Mouse (Mus musculus) urinary bladder, postnatal 4 days (tissue): Measurements from ENCODE around the gene Fgfr2.

Source experiments
- DNase-seq, 2 experiments: peaks; one replicate each; pipeline ENCODE4 v3.0.0; 2021 to 2022; ENCODE audit warnings: low spot score in 2 of 2

The Fgfr2 gene

DNA sequence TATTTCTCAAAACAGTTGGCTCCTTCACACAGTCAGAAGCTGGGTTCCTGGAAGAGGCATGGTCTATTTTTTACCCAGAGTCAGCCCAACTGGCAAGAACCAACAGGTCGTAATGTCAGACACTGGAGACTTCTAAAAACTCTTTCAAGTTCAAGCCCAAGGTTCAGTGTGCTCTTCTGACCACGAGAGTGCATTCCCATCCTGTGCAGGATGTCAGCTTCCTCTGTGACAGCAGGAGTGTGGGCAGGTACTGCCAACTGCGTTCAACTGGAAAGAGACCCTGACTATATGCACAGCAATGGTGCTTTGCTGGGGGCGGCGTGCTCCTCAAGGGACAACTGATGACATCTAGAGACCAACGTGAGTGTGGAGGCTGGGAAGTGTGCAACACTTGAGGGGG is 1034.5 kb downstream of the Fgfr2 start:
- no peak for DNase-seq

DNA sequence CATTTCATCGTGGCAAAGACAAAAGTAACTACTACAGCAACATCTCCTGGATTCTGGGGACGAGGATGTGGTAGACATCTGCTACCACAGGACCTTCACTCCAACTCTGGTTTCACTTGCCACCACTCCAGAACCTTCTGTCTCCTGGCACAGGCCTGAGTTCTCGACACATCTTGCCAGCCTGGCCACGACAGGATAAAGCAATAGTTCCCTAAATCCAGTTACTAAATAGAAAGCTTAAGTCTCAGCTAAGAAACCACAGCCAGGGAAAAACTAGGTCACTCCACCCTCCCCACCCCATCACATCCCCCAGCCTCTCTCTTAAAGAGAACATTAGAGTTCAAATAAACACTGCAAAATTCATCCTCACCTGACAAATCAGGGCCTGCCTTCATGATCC is 1035.0 kb downstream of the Fgfr2 start:
- no peak for DNase-seq

DNA sequence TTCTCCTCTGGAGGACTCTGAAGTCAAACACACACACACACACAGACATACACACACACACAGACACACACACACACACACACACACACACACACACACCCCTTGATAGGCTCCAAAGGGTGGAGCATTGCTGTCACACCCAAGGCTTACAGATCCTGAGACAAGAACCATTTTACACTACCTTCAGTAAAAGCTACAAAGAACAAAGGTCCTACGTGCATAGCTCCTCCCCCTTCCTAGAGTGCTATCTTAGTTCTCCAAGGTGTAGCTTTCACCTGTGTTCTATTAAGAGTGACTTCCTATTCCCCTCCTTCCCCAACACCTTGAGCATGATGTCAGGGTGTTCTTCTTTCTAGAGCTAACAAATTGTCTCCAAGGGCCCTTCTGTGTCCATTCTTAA is 1047.3 kb downstream of the Fgfr2 start:
- no peak for DNase-seq

DNA sequence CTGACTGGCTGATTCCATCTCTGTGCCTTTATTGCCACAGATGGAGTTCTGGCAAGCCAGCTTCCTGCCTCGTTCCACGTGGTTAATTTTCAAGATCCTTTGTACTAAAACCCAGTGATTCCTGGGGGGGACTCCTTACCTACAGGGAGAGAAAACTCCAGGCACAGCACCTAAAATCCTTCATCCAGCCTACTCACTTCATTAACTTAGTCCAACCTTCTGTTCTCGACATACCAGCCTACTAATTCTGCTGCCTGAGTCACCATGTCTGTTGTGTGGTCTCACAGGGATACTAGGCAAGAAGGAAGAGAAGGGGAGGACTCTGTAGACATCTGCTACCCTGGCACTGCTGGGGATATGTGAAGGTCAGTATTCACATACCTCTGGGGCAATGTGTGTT is 1048.6 kb downstream of the Fgfr2 start:
- DNase-seq = no peak

DNA sequence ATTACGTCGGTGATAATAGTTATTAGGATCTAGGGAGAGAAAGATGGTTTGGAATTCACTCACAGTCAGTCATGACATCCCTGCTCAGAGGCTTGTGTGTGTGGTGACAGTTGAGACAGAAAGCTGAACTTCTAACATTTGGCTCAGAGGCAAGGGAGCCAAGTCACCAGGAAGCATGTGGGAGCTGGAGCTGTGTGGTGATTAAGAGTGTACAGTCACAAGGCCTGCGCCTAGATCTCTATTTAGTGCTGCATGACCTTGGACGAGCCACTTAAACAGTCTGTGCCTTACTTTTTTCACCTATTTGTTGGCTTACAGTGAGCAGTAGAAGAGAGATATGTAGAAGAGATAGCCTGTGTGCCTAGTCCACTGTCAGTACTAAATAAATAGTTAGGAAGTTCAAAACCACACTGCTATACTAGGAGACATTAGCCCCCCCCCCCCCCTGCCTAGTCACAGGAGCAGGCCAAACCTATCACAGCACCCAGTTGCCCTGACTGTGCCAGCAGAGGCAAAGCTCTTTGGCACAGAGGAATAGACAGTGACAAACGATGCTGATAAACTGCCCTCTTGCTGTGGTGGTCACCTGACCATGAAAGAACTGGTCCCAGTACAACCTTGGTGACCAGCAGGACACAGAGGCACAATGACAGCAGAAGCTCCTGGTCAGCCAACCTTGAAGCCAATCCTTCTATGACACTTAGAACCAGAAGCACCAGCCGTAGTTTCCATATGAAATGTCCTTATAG is 1052.1 kb downstream of the Fgfr2 start:
- DNase-seq = no peak

DNA sequence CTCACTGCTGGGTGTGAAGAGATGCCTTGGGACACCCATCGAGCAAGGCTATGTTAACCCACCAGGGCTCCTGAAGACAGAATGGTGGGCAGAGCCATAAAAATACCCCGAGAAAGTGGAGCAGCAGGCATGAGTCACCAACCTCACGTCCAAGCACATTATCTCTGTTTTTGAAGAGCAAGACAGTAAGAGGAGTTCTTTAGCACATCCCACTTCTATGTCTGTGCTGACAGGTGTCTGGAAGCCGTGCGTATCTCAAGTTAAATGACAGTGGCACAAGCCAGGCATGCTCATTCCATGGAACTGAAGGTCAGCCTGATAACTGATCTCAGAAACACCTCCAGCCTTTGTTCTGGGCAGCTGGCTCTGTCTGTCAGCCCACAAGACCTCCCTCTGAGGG is 1055.2 kb downstream of the Fgfr2 start:
- no peak for DNase-seq

DNA sequence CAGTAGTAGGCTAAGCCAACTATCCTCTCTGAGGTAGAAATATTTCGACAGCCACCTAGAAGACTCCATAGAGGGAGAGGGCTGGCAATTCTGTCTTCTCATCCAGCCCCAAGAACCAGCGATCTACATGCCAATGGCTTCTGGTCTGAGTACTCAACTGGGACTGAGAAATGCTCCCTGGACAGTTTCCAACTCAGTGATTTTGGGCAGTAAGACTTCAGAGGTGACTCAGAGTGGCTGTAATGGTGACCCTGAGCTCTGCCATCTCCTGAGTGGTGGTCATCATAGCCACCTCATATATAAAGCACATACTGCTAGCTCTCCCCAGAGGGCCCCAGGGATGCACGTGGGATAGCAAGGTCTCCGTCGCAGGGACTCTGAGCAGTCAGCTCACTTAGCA is 1055.6 kb downstream of the Fgfr2 start:
- DNase-seq = no peak

DNA sequence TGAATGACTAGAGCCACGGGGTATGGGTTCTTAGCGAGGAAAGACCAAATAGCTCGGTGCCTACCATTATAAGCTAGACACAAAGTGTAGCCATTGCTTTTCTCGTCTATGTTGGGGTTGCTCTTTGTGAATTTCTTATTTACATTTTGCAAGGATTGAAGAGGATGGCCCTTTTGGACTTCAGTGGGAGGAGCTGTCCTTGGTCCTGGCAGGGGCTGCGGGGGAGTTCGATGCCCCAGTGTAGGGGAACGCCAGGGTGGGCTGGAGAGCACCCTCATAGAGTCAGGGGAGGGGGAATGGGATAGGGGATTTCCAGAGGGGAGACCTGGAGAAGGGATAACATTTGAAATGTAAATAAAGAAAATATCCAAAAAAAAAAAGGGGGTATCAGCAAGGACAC is 1063.0 kb downstream of the Fgfr2 start:
- no peak for DNase-seq

DNA sequence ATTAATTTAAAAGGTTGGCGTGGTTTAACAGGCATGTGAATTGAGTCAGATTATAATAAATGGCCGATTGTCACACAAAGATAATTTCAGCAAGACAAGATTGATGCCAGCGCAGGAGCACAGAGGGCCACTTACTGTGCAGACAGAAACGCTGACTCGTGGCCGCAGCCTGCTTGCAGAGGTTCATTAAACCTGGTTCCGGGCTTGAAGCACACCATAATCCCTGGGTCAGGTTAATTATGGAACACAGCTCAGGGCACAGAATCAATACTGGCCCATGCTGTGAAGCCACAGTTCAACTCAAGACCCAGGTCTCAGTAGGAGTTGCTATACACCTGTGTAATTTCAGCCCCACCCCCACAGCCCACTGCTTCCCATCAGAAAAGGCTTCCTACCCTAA is 1066.6 kb downstream of the Fgfr2 start:
- no peak for DNase-seq

DNA sequence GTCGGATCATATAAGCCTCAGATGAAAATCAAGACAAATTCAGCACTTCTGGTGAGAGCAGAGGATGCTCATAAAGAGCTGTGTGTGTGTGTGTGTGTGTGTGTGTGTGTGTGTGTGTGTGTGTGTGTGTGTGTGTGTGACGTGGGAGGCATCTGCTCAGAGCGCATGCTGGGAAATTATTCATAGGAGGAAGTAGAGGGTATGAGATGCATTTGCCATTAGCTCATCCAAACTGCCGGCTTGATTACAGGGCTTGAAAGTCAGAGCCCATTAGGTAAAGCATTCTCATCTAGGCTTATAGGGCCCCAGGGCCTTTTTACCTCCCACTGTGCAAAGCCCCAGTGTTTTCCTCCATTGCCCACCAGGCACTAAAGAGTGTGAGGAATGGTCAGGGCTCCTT is 1076.5 kb downstream of the Fgfr2 start:
- DNase-seq = no peak

DNA sequence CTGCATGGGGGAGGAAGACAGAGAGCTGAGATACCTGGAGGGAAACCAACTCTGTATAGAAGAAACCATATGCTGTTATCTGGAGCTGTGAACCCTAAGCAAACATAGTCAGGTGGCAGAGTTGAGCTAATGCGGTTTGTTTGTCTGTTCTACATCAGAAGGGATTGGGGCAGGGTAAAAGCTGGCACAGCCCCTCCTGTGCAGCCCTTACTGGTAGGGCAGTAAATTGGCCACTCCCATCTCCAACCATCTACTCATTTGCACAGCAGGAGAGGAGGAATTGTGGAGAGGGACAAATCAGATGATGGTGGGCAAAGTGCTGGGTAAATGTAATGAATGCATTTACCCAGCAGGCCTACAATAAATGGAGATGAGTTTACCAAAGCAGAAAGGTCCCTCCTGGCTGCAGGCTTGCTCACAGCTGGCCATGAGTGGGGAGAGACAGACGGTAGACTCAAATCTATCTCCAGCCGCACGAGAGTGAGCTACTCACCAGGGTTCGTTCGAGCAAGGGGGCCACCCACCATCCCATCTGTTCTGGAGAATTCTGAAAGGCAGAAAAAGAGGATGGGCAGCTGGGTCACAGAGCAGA is 1091.1 kb downstream of the Fgfr2 start:
- DNase-seq = no peak

DNA sequence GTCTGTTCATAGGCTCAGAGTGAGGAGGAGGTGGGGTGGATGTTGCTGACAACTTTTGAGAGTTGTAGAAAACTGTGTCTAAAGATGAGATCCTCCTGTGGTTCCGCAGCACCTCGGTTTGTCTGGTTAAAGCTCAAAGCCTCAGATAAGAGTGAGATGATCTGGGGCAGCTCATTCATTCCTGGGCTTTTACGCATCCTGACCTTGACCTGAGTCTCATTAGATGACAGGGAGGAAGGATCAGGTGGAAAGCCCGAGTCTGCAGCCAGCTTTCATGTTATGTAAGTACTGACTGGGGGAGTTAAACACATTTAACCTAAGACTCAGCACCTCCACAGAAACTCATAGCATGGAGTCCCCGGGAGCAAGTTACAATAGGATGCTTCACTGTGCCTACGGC is 1096.5 kb downstream of the Fgfr2 start:
- DNase-seq = no peak

DNA sequence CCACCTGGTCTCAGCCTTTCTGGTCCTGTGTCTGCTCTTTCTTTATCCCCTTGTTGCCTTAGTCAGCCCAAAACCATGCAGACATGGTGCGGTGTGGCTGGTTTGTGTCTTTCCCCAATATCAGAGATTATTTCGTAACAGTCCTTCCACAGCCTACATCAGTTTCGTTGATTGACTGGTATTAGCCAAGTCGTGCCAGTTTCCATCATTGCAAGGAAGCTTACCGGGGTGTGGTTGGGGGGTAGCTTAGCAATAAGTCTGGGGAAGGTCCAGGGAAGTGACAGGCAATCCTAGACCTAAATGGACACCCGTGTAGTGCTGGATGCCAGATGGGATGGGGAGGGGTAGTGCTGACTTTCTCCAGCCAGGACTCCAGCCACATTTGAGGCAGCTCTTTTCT is 1097.6 kb downstream of the Fgfr2 start:
- DNase-seq = no peak

DNA sequence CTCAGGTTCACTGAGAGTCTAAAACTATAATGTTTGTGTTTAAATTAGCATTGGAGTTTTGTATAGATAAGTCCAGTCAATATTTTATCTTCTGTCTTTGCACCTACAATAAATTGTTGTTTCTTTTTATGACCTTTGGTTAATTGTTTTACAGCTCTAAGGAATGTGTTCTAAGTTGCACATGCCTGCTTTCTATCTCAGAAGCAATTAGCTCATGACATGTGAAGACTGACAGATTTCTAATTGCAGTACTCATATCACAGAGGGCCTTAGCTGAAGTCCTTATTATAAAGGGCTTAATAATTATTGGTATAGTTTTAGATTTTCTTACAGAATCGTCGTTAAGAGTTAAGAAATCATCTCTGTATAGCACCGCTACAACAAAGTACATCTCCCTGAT is 1107.2 kb downstream of the Fgfr2 start:
- no peak for DNase-seq

DNA sequence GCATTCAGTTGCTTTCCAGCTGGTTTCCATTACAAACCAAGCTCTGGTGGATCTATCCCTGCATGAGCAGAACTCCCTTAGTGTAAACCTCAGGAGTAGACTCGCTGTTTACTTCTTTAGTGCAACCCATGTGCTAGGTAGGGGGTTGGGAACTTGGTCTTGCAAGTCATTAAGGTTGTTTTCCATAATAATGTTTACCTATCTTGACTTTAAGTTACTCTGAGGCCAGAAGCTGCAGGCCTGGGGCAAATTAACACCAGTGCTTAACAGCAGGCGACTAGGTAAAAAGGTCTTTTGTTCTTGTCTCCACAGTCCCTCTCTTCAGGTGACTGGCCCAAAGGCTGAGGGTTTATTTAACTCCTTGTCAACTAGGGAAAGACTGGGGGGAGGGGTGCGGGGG is 1108.0 kb downstream of the Fgfr2 start:
- no peak for DNase-seq

DNA sequence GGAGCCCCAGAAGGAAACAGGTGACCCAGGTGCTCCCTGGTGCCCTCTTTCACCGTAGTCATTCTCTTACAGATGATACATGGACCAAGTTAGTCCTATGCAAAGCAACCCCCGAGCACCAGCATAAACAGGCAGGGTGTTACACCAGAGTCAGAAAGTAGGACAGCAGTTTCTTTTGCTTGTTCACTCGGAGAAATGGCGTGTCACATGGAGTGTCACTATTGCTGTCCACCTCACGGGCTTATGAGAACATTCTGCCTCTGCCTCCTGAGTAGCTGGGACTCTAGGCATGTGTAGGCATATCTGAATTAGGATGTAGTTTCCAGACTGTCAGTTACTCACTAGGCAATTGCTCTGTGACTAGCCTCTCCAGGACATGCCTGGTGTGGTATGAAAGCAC is 1109.2 kb downstream of the Fgfr2 start:
- DNase-seq = no peak

DNA sequence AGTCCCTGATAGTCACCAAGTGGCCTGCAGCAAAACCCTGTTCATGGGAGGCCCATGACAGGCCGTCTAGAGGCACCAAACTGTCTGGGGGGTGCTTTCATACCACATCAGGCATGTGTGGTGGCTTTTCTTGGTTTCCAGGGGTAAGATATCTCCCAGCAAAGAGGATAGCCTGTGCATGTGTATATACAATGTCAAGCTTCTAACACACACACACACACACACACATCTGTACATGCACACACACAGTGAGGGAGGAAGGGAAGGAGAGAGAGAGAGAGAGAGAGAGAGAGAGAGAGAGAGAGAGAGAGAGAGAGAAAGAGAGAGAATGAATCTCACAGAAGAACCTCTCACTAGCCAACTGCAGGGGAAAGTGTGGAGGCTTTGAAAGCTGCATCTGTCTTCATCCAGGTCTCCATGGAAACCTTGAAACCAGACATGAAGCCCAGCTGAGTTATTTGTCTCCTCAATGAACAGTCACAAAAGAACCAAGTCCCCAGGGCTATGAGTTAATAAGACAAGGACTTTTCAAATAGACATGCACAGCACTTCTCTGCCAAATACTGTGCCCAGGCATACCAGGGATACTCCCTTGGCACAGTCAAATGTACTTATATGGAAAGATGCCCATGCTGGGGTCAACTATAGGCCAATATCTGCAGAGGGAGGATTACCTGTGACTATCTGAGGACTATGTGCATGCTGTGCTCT is 1110.0 kb downstream of the Fgfr2 start:
- DNase-seq = no peak

DNA sequence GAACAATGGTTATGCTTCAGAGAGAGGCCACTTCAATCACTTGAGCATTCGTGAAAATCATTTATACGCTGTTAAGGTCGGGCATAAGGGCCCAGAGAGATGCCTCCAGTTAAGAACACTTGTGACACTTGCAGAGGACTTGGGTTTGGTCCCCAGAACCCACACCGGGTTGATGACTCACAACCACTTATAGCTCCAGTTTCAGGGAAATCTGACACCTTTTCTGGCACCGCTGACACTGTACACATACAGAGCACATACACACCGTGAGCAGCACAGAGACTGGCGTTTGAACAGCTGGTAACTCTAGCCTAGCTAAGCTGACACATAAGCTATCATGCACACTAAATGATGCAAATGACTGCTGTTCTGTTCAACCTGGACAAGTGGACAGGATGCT is 1114.1 kb downstream of the Fgfr2 start:
- DNase-seq = no peak

DNA sequence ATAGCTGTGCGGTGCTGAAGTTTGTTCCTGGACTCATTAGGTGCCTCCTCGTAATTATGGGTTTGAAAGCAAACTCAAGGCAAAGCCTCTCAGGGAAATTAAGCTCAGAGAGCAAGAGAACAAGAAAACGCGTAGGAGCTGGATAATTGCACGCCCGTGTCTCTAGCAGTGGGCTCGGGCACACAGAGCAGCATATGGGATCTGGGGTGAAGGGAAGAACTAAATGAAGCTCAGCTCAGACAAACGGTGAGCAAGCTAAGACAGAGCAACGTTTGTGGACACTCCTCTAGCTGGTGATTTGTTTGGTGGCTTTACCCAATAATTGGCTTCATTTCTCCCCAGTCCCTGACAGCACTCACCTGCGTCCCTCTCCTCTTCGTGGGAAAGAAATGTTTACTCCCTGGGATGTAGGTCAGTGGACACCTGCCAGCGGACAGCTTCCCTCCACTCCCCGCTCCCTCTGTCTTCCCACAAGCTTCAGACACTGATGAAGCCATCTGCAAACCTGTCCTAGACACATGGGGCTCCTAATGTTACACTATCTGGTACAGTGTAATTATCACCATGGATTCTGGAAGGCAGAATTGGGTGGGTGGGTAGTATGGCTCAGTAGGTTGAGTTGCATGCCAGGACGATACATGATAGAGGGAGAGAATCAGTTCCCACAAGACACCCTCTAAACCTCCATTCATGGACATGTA is 1117.0 kb downstream of the Fgfr2 start:
- DNase-seq = no peak

DNA sequence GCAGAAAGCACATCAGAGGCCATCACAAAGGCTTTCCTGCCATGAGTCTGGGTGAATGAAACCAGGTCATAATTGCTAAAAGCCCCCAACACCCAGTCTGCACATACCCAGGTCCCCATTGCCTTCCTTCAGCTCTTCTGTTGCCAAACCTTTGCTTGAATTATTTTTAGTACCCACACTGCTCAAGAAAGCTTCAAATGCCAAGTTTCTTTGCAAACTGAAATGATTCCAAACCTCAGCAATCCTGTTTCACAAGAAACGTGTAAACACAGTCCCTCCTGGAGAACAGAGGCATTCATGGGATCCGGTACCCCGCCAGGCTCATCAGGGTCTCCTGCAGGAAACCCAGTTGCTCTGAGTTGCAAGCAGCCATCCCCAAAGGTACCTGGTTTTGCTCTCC is 1130.3 kb downstream of the Fgfr2 start:
- DNase-seq = no peak

DNA sequence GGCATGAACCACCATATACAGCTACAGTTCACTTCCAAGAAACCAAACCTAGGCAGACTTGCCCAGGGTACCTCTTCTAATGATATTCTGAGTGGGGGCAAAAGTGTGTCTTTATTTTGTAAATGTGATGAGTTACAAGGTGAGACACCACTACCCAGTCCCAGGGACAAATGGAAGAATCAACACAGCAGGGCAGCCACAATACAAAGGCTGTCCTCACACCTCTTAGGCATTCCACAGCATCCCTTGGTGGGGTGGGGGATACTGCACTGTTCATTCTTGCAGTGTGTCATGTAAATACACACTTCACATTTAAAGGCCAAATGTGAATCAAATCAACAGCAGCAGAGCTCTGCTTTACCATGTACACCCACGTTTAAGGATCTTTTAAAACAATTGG is 1130.9 kb downstream of the Fgfr2 start:
- DNase-seq = no peak

DNA sequence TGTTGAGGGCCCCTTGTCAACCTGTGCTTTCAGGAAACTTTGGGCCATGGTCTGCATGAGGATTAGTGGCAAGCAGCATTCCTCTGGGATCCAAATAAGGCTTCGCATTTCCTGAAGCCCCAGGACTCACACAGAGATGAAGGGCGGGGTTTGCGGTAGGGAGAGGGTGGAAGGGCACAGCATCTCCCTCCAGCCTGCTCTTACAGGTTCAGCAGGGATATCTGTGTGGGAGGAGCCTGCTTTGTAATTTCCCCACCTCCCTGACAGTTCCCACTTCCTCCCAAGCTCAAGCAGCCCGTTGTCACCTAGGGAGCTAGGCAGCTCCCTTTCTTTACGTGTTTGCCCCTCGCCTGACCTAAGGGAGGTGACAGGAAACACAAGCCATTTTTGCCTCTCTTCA is 1134.1 kb downstream of the Fgfr2 start:
- no peak for DNase-seq

DNA sequence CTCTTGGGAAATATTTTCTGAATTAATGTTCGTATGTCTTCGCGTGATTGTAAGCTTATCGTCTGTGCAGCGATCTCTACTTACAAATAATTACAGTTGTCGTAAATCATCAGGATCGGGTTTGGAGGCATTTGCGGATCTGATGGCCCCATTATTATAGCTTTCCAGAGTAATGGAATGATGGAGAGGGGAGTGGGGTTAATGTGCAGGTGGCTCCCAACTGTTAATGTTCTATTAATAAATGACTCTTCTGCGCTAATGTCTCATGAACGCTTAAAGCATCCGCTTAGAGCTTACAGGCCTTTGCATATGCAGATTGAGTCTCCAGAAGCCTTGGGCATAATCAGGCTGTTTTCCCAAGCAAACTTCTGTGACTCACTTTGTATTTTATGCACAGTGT is 1144.5 kb downstream of the Fgfr2 start:
- DNase-seq = no peak
